Mouse (Mus musculus) midbrain, embryonic 10.5 days (tissue): Measurements from ENCODE around the gene Anapc1. TPM values are rescaled to one million over a fixed set of nuclear protein-coding genes. Genes with fewer than 3 reads are reported as not detected.
"Not testable (repeated sequence)": the region's sequence is repeated elsewhere in the genome, so short reads cannot be mapped to it uniquely, and the experiment has no call there.

ENCODE experiments used
- DNase-seq: peaks from one replicate; pipeline ENCODE4 v3.0.0-alpha.2; 2017; ENCODE audit warnings: low spot score
- H3K27ac ChIP-seq: fragments of 300-500 bp; sonication (generic); replicated peaks from 2 replicates; pipeline ENCODE4 v1.5.1; 2016; ENCODE audit warnings: mild to moderate bottlenecking
- H3K27me3 ChIP-seq: fragments of 300-500 bp; sonication (generic); 2 replicates; pipeline ENCODE4 v1.6.1; 2016; ENCODE audit warnings: low read depth, mild to moderate bottlenecking; ENCODE audit not compliant: poor library complexity, severe bottlenecking
- H3K36me3 ChIP-seq: fragments of 300-500 bp; sonication (generic); 2 replicates; pipeline ENCODE4 v1.6.1; 2016; ENCODE audit warnings: mild to moderate bottlenecking, moderate library complexity
- H3K4me1 ChIP-seq: fragments of 300-500 bp; sonication (generic); 2 replicates; pipeline ENCODE4 v1.6.1; 2016
- H3K4me3 ChIP-seq: fragments of 300-500 bp; sonication (generic); 2 replicates; pipeline ENCODE4 v1.5.1; 2016; ENCODE audit warnings: mild to moderate bottlenecking, moderate library complexity
- H3K9me3 ChIP-seq: fragments of 300-500 bp; sonication (generic); replicated peaks from 2 replicates; pipeline ENCODE4 v1.6.1; 2016; ENCODE audit warnings: mild to moderate bottlenecking
- WGBS: fragments of 180-500 bp; shearing (Covaris S2); methylation state at CpG from one replicate; pipeline ENCODE4 v1.1.7; 2016; 5-methylcytosine and 5-hydroxymethylcytosine counted together
- polyA plus RNA-seq: library from polyadenylated mRNA; unstranded; fragments of >200 nt; fragmentation: Nextera tagmentation; extraction: Ambion mirVana; gene quantifications from 2 replicates; pipeline ENCODE4 v1.2.1, GENCODE M21; 2016

Anapc1 gene
- polyA plus RNA-seq, 1 experiment from 2014 or later: 73.9 TPM

GRCm38 (mm10) chr2:128713548-128714003, 26.4 kb upstream of the Anapc1 start:
- 76% methylated on average over 5 of the region's 5 CpGs for WGBS
- H3K36me3 ChIP-seq: no peaks in the 10 kb centered on the region
- H3K27me3 ChIP-seq: no peaks in the 10 kb centered on the region
- H3K4me1 ChIP-seq: peaks cover 18% of the 10 kb centered on the region
- H3K27ac ChIP-seq: 0 out of 2 replicates have a peak overlapping the region, but pooled peaks have one; percentile 17
- H3K9me3 ChIP-seq: no peaks in the 10 kb centered on the region
- peak; percentile 41 for DNase-seq
- no peak overlapping the region for H3K4me3 ChIP-seq

GRCm38 (mm10) chr2:128712940-128713339, 25.7 kb upstream of the Anapc1 start:
- Histone ChIP-seq H3K4me3 (no peak overlapping the region), H3K27ac (no peak overlapping the region), H3K36me3 (no peaks in the 10 kb centered on the region), H3K4me1 (peaks cover 18% of the 10 kb centered on the region), H3K9me3 (no peaks in the 10 kb centered on the region), H3K27me3 (no peaks in the 10 kb centered on the region)
- no peak for DNase-seq
- 85% methylated on average over 6 of the region's 6 CpGs for WGBS

- Histone ChIP-seq H3K9me3 (no peaks in the 10 kb centered on the region), H3K4me1 (peaks cover 18% of the 10 kb centered on the region), H3K27me3 (no peaks in the 10 kb centered on the region), H3K36me3 (no peaks in the 10 kb centered on the region), H3K27ac (no peak overlapping the region), H3K4me3 (no peak overlapping the region)
- 82% methylated on average over 6 of the region's 6 CpGs for WGBS
- DNase-seq: no peak
Observed at GRCm38 (mm10) chr2:128710609-128711008, 23.4 kb upstream of the Anapc1 start.

- H3K4me3 ChIP-seq: no peak overlapping the region
- peaks cover 9% of the 10 kb centered on the region for H3K4me1 ChIP-seq
- no peak for DNase-seq
- no peak overlapping the region for H3K27ac ChIP-seq
- H3K27me3 ChIP-seq: no peaks in the 10 kb centered on the region
- H3K9me3 ChIP-seq: no peaks in the 10 kb centered on the region
- WGBS: 56% methylated on average over 6 of the region's 6 CpGs
- H3K36me3 ChIP-seq: no peaks in the 10 kb centered on the region
Observed at GRCm38 (mm10) chr2:128709264-128709663, 22.1 kb upstream of the Anapc1 start.

- no peak for DNase-seq
- Histone ChIP-seq H3K4me3 (no peak overlapping the region), H3K27ac (no peak overlapping the region), H3K4me1 (peaks cover 6% of the 10 kb centered on the region), H3K27me3 (peaks cover 12% of the 10 kb centered on the region), H3K9me3 (no peaks in the 10 kb centered on the region), H3K36me3 (no peaks in the 10 kb centered on the region)
- 95% methylated on average over 3 of the region's 3 CpGs for WGBS
Observed at GRCm38 (mm10) chr2:128704474-128704873, 17.3 kb upstream of the Anapc1 start.

GRCm38 (mm10) chr2:128699201-128699885, 12.2 kb upstream of the Anapc1 start:
- under 1% methylated on average over 24 of the region's 24 CpGs for WGBS
- peak; percentile 53 for DNase-seq
- peaks cover 15% of the 10 kb centered on the region for H3K27me3 ChIP-seq
- no peaks in the 10 kb centered on the region for H3K9me3 ChIP-seq
- H3K4me3 ChIP-seq: peak overlapping the region; percentile 64
- H3K36me3 ChIP-seq: no peaks in the 10 kb centered on the region
- peak overlapping the region; percentile 84 for H3K27ac ChIP-seq
- H3K4me1 ChIP-seq: peaks cover 24% of the 10 kb centered on the region

- WGBS: under 1% methylated on average over 30 of the region's 30 CpGs
- Histone ChIP-seq H3K4me1 (peaks cover 24% of the 10 kb centered on the region), H3K9me3 (no peaks in the 10 kb centered on the region), H3K27ac (peak within 1 kb of the TSS; percentile 84), H3K27me3 (peaks cover 15% of the 10 kb centered on the region), H3K4me3 (peak within 1 kb of the TSS; percentile 64), H3K36me3 (no peaks in the 10 kb centered on the region)
- DNase-seq: peak; percentile 87
Observed at GRCm38 (mm10) chr2:128698693-128699181, 11.5 kb upstream of the Anapc1 start, which contains the start of gene Mertk. Gene Mertk (plus strand): TSS chr2:128698956.

GRCm38 (mm10) chr2:128698140-128698692, 11.0 kb upstream of the Anapc1 start:
- DNase-seq: peak; percentile 87
- Histone ChIP-seq H3K36me3 (no peaks in the 10 kb centered on the region), H3K4me3 (peak overlapping the region; percentile 64), H3K9me3 (no peaks in the 10 kb centered on the region), H3K27ac (peak overlapping the region; percentile 84), H3K4me1 (peaks cover 24% of the 10 kb centered on the region), H3K27me3 (peaks cover 15% of the 10 kb centered on the region)
- WGBS: 0% methylated on average over 14 of the region's 14 CpGs

- peaks cover 24% of the 10 kb centered on the region for H3K4me1 ChIP-seq
- 66% methylated on average over 5 of the region's 5 CpGs for WGBS
Observed at GRCm38 (mm10) chr2:128697566-128697965, 10.4 kb upstream of the Anapc1 start.

GRCm38 (mm10) chr2:128697047-128697446, 9.9 kb upstream of the Anapc1 start:
- WGBS: 88% methylated on average over 1 of the region's 1 CpGs
- Histone ChIP-seq H3K9me3 (no peaks in the 10 kb centered on the region), H3K4me3 (no peak overlapping the region), H3K4me1 (peaks cover 24% of the 10 kb centered on the region), H3K27ac (no peak overlapping the region), H3K27me3 (peaks cover 15% of the 10 kb centered on the region), H3K36me3 (no peaks in the 10 kb centered on the region)
- no peak for DNase-seq

More at GRCm38 (mm10) chr2:128697566-128697965, 10.4 kb upstream of the Anapc1 start:
- Histone ChIP-seq H3K27ac (no peak overlapping the region), H3K36me3 (no peaks in the 10 kb centered on the region), H3K9me3 (no peaks in the 10 kb centered on the region), H3K27me3 (peaks cover 15% of the 10 kb centered on the region), H3K4me3 (0 out of 2 replicates have a peak overlapping the region, but pooled peaks have one; percentile 64)
- no peak for DNase-seq

GRCm38 (mm10) chr2:128696426-128696825, 9.2 kb upstream of the Anapc1 start:
- H3K36me3 ChIP-seq: no peaks in the 10 kb centered on the region
- H3K9me3 ChIP-seq: no peaks in the 10 kb centered on the region
- H3K27ac ChIP-seq: no peak overlapping the region
- WGBS: 80% methylated on average over 3 of the region's 3 CpGs
- peaks cover 15% of the 10 kb centered on the region for H3K27me3 ChIP-seq
- no peak for DNase-seq
- H3K4me3 ChIP-seq: no peak overlapping the region
- peaks cover 24% of the 10 kb centered on the region for H3K4me1 ChIP-seq

- Histone ChIP-seq H3K27ac (no peak overlapping the region), H3K4me1 (peaks cover 22% of the 10 kb centered on the region), H3K36me3 (no peaks in the 10 kb centered on the region), H3K4me3 (no peak overlapping the region), H3K9me3 (no peaks in the 10 kb centered on the region), H3K27me3 (peaks cover 4% of the 10 kb centered on the region)
- no peak for DNase-seq
Observed at GRCm38 (mm10) chr2:128694548-128694947, 7.4 kb upstream of the Anapc1 start.

- not testable (repeated sequence) for DNase-seq, H3K36me3 ChIP-seq, H3K4me3 ChIP-seq, H3K9me3 ChIP-seq, H3K27ac ChIP-seq, H3K27me3 ChIP-seq
- WGBS: 88% methylated on average over 3 of the region's 3 CpGs
- H3K4me1 ChIP-seq: peaks cover 14% of the 10 kb centered on the region
Observed at GRCm38 (mm10) chr2:128693828-128694227, 6.6 kb upstream of the Anapc1 start.
